Mouse (Mus musculus): ENCODE measurements around the gene Baz1a. TPM values are rescaled to one million over a fixed set of nuclear protein-coding genes. Genes with fewer than 3 reads are reported as not detected.
A peak's percentile ranks its signal among the peaks of the same experiment; 100 is the strongest.

The Baz1a gene
- polyA plus RNA-seq, 1 experiment from 2014 or later: 29.1 TPM

- H3K27me3 ChIP-seq (replicated peaks): no peaks in the 10 kb centered on the region
- H3K27ac ChIP-seq: peak within 1 kb of the TSS; percentile 94
- peak; percentile 88 for ATAC-seq
- peak within 1 kb of the TSS; percentile 89 for H3K9ac ChIP-seq
- peak within 1 kb of the TSS; percentile 92 for H3K4me3 ChIP-seq (replicated peaks)
- no peaks in the 10 kb centered on the region for H3K36me3 ChIP-seq
- H3K4me1 ChIP-seq (replicated peaks): no peaks in the 10 kb centered on the region
- H3K4me2 ChIP-seq (replicated peaks): peak within 1 kb of the TSS; percentile 73
- under 1% methylated on average over 48 of the region's 60 CpGs for WGBS
- no peaks in the 10 kb centered on the region for H3K9me3 ChIP-seq
Measured at GRCm38 (mm10) chr12:54986052-54986717, 28.0 kb downstream of the Baz1a start, which contains the start of gene Gm20403. TSS of gene Gm20403 (minus strand) at chr12:54986529.

- Histone ChIP-seq H3K4me3 (replicated peaks) (peak overlapping the region; percentile 92), H3K36me3 (no peaks in the 10 kb centered on the region), H3K27me3 (replicated peaks) (no peaks in the 10 kb centered on the region), H3K4me1 (replicated peaks) (no peaks in the 10 kb centered on the region), H3K27ac (peak overlapping the region; percentile 94), H3K9ac (peak overlapping the region; percentile 89), H3K9me3 (no peaks in the 10 kb centered on the region), H3K4me2 (replicated peaks) (peak overlapping the region; percentile 73)
- WGBS: under 1% methylated on average over 107 of the region's 117 CpGs
- peak; percentile 80 for ATAC-seq
Measured at GRCm38 (mm10) chr12:54985257-54986051, 28.7 kb downstream of the Baz1a start.

GRCm38 (mm10) chr12:54984701-54985256 lies 29.4 kb downstream of the Baz1a start:
- WGBS: under 1% methylated on average over 41 of the region's 42 CpGs
- peak; percentile 84 for ATAC-seq
- Histone ChIP-seq H3K9ac (peak overlapping the region; percentile 89), H3K4me3 (replicated peaks) (peak overlapping the region; percentile 92), H3K4me2 (replicated peaks) (peak overlapping the region; percentile 73), H3K27ac (peak overlapping the region; percentile 94), H3K4me1 (replicated peaks) (no peaks in the 10 kb centered on the region), H3K36me3 (no peaks in the 10 kb centered on the region), H3K27me3 (replicated peaks) (no peaks in the 10 kb centered on the region), H3K9me3 (no peaks in the 10 kb centered on the region)

- no peaks in the 10 kb centered on the region for H3K36me3 ChIP-seq
- H3K4me1 ChIP-seq (replicated peaks): no peaks in the 10 kb centered on the region
- H3K4me2 ChIP-seq (replicated peaks): no peak overlapping the region
- H3K4me3 ChIP-seq (replicated peaks): no peak overlapping the region
- WGBS: 83% methylated on average over 7 of the region's 7 CpGs
- H3K9ac ChIP-seq: no peak overlapping the region
- no peak for ATAC-seq
- H3K27me3 ChIP-seq (replicated peaks): no peaks in the 10 kb centered on the region
- no peak overlapping the region for H3K27ac ChIP-seq
- H3K9me3 ChIP-seq: no peaks in the 10 kb centered on the region
Measured at GRCm38 (mm10) chr12:54982935-54983715, 31.0 kb downstream of the Baz1a start.

- Histone ChIP-seq H3K4me1 (replicated peaks) (no peaks in the 10 kb centered on the region), H3K4me2 (replicated peaks) (no peak overlapping the region), H3K9me3 (no peaks in the 10 kb centered on the region), H3K27ac (no peak overlapping the region), H3K9ac (no peak overlapping the region), H3K27me3 (replicated peaks) (no peaks in the 10 kb centered on the region), H3K36me3 (no peaks in the 10 kb centered on the region), H3K4me3 (replicated peaks) (no peak overlapping the region)
- 82% methylated on average over 6 of the region's 6 CpGs for WGBS
- ATAC-seq: no peak
Measured at GRCm38 (mm10) chr12:54981962-54982361, 32.2 kb downstream of the Baz1a start.

- Histone ChIP-seq H3K4me3 (replicated peaks) (no peak overlapping the region), H3K9me3 (no peaks in the 10 kb centered on the region), H3K4me1 (replicated peaks) (0 out of 2 replicates have a peak, but pooled peaks cover 3% of the 10 kb centered on the region), H3K4me2 (replicated peaks) (no peak overlapping the region), H3K36me3 (no peaks in the 10 kb centered on the region), H3K9ac (no peak overlapping the region), H3K27ac (no peak overlapping the region), H3K27me3 (replicated peaks) (no peaks in the 10 kb centered on the region)
- no peak for ATAC-seq
- 84% methylated on average over 5 of the region's 5 CpGs for WGBS
Measured at GRCm38 (mm10) chr12:54980939-54981338, 33.2 kb downstream of the Baz1a start.

GRCm38 (mm10) chr12:54980532-54980931 lies 33.6 kb downstream of the Baz1a start:
- Histone ChIP-seq H3K9ac (no peak overlapping the region), H3K4me3 (replicated peaks) (no peak overlapping the region), H3K27ac (no peak overlapping the region), H3K36me3 (no peaks in the 10 kb centered on the region), H3K9me3 (no peaks in the 10 kb centered on the region), H3K4me2 (replicated peaks) (no peak overlapping the region), H3K27me3 (replicated peaks) (no peaks in the 10 kb centered on the region), H3K4me1 (replicated peaks) (0 out of 2 replicates have a peak, but pooled peaks cover 3% of the 10 kb centered on the region)
- WGBS: 67% methylated on average over 6 of the region's 6 CpGs
- no peak for ATAC-seq

GRCm38 (mm10) chr12:54969033-54969432 lies 45.1 kb downstream of the Baz1a start:
- Histone ChIP-seq H3K4me3 (replicated peaks) (no peak overlapping the region), H3K27ac (no peak overlapping the region), H3K9ac (no peak overlapping the region), H3K27me3 (replicated peaks) (no peaks in the 10 kb centered on the region), H3K4me1 (replicated peaks) (no peaks in the 10 kb centered on the region), H3K4me2 (replicated peaks) (no peak overlapping the region), H3K9me3 (no peaks in the 10 kb centered on the region), H3K36me3 (no peaks in the 10 kb centered on the region; the same call in 1 of the 2 replicates)
- no peak for ATAC-seq
- 69% methylated on average over 3 of the region's 3 CpGs for WGBS

GRCm38 (mm10) chr12:54965532-54966160 lies 48.5 kb downstream of the Baz1a start:
- Histone ChIP-seq H3K27me3 (replicated peaks) (no peaks in the 10 kb centered on the region), H3K27ac (no peak overlapping the region), H3K4me1 (replicated peaks) (no peaks in the 10 kb centered on the region), H3K36me3 (peaks cover 3% of the 10 kb centered on the region; the same call in 1 of the 2 replicates), H3K9ac (no peak overlapping the region), H3K4me2 (replicated peaks) (no peak overlapping the region), H3K9me3 (no peaks in the 10 kb centered on the region), H3K4me3 (replicated peaks) (no peak overlapping the region)
- whole genome bisulfite sequencing: 92% methylated on average over 4 of the region's 4 CpGs
- no peak for ATAC-seq

GRCm38 (mm10) chr12:54959569-54959968 lies 54.6 kb downstream of the Baz1a start:
- no peak overlapping the region for H3K27ac ChIP-seq
- H3K4me1 ChIP-seq (replicated peaks): no peaks in the 10 kb centered on the region
- peaks cover 3% of the 10 kb centered on the region; the same call in 1 of the 2 replicates for H3K36me3 ChIP-seq
- no peak overlapping the region for H3K4me3 ChIP-seq (replicated peaks)
- WGBS: 47% methylated on average over 2 of the region's 2 CpGs
- H3K27me3 ChIP-seq (replicated peaks): no peaks in the 10 kb centered on the region
- no peak overlapping the region for H3K4me2 ChIP-seq (replicated peaks)
- ATAC-seq: no peak
- H3K9me3 ChIP-seq: no peaks in the 10 kb centered on the region
- H3K9ac ChIP-seq: no peak overlapping the region

GRCm38 (mm10) chr12:54956974-54957373 lies 57.2 kb downstream of the Baz1a start:
- no peak overlapping the region for H3K27ac ChIP-seq
- 74% methylated on average over 2 of the region's 2 CpGs for WGBS
- H3K4me2 ChIP-seq (replicated peaks): no peak overlapping the region

More at GRCm38 (mm10) chr12:54956974-54957373, 57.2 kb downstream of the Baz1a start:
- Histone ChIP-seq H3K9ac (no peak overlapping the region), H3K36me3 (no peaks in the 10 kb centered on the region), H3K27me3 (replicated peaks) (no peaks in the 10 kb centered on the region), H3K9me3 (no peaks in the 10 kb centered on the region), H3K4me1 (replicated peaks) (no peaks in the 10 kb centered on the region), H3K4me3 (replicated peaks) (no peak overlapping the region)
- ATAC-seq: no peak
